Mouse (Mus musculus) lung, adult 18-20 months (tissue): ENCODE measurements around the gene Hoxd10.

Experiments used
- DNase-seq, 2 experiments: peaks; one replicate each; pipeline ENCODE4 v3.0.0; 2022; ENCODE audit warnings: mixed read lengths in 2 of 2

The Hoxd10 gene

GRCm38 (mm10) chr2:74681594-74682531 is 9.9 kb upstream of the Hoxd10 start:
- DNase-seq = no peak

DNA sequence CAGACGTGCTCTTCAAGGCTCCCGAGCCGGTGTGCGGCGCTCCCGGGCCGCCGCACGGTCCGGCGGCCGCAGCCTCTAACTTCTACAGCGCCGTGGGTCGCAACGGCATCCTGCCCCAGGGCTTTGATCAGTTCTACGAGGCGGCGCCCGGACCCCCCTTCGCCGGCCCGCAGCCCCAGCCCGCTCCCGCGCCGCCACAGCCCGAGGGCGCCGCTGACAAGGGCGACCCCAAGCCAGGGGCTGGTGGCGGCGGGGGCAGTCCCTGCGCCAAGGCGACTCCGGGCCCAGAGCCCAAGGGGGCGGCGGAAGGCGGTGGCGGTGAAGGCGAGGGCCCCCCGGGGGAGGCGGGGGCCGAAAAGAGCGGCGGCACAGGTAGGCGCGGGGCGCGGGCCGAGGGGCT is 8.9 kb upstream of the Hoxd10 start:
- no peak for DNase-seq

GRCm38 (mm10) chr2:74683471-74683951 is 8.2 kb upstream of the Hoxd10 start:
- DNase-seq = no peak

DNA sequence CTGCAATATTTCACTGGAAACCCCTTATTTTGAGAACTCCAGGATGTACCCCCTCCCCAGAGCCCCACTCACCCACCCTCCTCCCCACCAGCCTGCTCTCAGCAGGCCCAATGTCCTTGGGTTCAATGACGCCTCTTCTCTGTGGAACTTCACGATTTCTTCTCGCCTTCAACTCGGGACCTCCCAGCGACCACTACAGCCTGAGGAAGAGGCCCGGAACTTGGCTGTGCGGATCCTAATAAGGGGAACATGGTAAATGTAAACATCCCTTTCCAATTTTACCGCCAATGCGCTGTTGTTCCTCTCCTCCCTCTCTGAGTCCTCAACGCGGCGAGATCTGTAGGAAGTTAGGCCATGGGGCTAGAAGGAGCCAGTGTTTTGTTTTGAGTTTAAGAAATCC is 7.6 kb upstream of the Hoxd10 start:
- no peak for DNase-seq

- DNase-seq = no peak
Observed at GRCm38 (mm10) chr2:74685059-74685603, 6.6 kb upstream of the Hoxd10 start.

- peak; percentile 36 to 47 for DNase-seq
Observed at GRCm38 (mm10) chr2:74686301-74686987, 5.3 kb upstream of the Hoxd10 start.

DNA sequence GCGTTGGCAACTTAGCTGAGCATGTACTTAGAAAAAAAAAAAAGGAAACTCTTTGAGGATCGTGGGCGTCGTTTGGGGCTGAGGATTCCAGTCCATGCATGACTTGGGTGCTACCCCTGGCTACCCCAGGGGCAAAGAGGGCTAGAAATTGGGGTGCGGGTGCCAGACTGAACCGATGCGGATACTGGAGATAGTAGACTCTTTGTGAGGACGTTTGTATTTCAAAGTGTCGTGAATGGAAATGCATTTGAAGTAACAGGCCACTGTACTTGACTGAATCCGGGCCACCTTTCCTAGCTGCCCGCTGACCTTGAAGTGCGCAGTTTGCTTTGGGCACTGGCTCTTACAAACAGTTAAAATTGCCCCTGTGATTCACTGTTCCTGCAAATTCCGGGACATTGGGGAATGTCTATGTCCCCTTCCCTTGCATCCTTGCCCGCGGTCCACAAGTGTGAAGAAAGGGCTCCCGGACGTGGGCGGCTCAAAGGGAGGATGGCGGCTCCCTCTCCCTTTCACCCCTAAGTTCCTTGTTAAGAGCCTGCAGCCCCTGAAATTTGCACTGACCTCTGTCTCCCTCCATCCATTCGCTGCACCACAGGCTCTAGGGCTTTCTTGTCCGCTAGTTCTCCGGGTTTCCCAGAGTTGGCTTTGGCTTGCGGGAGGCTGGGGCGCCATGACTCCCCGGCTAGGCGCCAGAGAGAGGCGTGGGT is 4.6 kb upstream of the Hoxd10 start:
- DNase-seq = no peak

- DNase-seq = no peak
Observed at GRCm38 (mm10) chr2:74687698-74688555, 3.8 kb upstream of the Hoxd10 start.

GRCm38 (mm10) chr2:74688795-74689573 is 2.7 kb upstream of the Hoxd10 start:
- DNase-seq = no peak

- DNase-seq = no peak
Observed at GRCm38 (mm10) chr2:74689574-74690337, 2.0 kb upstream of the Hoxd10 start.

GRCm38 (mm10) chr2:74690338-74690716 is 1.4 kb upstream of the Hoxd10 start:
- no peak for DNase-seq

GRCm38 (mm10) chr2:74691995-74692807 is 477 bp downstream of the Hoxd10 start:
- no peak for DNase-seq

DNA sequence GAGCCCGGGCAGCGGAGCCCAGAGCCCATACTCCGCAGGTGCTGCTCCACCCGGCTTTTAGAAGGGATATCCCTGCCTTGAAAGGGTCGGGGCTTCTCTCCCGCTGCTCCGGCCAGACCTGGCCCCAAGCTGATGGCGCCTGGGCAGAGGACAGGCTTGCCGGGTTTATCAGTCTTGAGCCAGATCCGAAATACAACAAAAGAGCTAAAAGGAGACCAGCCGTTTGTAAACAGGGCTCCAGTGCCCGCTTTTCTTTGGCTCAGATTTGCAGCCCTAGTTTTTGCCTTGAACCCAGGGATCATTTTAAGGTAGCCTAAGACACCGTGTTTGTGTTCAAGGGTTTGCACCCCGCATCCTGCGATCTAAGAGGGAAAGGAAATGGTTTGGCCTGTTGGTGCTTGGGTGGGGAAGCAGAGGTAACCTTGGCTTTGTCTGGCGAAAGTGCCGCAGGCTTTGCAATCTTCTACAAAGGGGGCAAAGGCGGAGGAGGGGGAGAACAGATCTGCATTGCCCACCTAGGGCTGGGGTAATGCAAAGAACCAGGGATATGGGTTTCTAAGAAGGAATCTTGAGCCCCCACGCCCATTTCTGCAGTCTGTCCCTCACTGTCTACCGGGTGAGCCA is 1.2 kb downstream of the Hoxd10 start:
- no peak for DNase-seq

GRCm38 (mm10) chr2:74693432-74693827 is 1.7 kb downstream of the Hoxd10 start:
- DNase-seq = no peak

- no peak for DNase-seq
Observed at GRCm38 (mm10) chr2:74694066-74694465, 2.3 kb downstream of the Hoxd10 start.

- DNase-seq = no peak
Observed at GRCm38 (mm10) chr2:74695383-74695782, 3.7 kb downstream of the Hoxd10 start.

DNA sequence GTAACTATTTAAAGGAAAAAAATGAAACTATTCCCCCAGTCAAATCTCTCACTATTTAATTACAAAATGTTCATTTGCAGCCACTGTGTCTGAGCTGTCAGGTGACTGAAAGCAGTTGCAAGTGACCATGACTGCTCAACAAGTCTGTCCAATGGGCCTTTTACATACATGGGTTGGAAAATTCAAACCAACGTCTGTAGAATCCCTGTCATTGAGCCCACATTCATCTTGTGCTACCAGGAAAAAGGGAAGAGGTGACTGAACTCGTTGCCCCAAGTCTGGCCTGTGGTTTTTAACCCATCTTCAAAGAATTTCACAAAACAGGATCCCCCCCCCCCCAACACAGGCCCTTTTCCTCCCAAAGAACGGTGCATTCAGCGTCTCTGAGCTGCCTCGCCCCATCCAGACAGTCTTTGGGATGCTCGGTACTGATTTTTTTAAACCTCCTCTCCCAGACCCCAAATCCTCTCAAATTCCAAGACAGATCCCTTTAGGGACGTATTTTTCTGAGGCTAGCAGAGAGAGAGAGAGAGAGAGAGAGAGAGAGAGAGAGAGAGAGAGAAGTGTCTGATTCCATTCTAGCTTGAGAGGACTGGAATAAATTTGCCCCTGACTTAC is 4.2 kb downstream of the Hoxd10 start:
- DNase-seq = no peak
